Mouse (Mus musculus): ENCODE results near the gene Rb1.

Gene Rb1

DNA sequence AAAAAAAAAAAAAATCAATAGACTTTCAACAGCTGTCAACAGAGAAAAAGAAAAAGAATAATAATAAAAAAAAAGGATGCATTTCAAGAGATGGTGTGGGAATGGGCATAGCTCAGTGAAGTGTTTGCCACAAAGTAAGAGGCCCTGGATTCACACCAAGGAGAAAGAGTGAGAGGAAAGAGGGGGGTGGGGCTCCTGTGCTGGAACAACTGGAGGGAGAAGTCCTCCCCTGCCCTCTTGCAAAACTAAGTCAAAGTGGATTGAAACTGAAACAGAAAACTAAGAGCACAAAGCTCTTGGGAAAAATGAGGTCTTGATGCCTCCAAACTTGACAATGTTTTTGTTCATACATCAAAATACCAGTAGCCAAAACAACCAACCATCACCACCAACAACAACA lies 116.4 kb downstream of the Rb1 start:
- no peak for DNase-seq (ENCODE audit: low read depth)

DNA sequence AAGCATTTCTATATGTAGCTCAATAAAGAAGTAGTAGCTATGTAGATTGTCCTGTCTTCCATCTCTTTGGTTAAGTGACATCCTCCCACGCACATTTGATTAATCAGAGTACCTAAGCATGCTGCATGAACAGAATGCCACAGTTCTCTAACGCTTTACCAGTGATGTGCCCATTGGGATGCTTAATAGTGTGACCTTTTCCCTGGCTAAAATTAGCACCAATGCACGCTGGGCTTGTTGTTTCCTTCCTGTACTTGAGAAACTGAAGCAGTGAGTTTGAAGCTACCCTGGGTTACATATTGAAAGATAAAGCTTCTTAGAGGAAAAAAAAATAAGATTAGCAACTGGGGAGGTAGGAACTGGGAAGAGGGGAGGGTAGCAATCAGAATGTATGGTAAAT lies 121.6 kb downstream of the Rb1 start:
- no peak for DNase-seq (ENCODE audit: low read depth)

DNA sequence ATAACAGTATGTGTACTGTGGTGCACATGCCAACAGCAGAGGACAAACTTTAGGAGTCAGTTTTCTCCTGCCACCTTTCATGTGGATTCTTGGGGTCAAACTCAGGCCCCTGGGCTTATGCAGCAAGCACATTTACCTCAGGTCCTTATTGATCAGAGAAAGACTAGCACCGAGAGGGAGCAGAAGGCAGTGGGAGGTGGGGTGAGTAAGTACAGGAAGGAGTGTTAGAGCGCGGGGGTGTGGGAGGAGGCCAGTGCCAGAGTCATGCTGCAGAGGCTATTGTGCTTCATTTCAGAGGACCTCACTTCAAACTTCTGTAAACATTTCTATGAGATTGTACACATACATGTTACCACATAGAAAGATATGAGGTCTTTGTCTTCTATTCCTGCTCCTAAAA lies 124.2 kb downstream of the Rb1 start:
- no peak for DNase-seq (ENCODE audit: low read depth)

DNA sequence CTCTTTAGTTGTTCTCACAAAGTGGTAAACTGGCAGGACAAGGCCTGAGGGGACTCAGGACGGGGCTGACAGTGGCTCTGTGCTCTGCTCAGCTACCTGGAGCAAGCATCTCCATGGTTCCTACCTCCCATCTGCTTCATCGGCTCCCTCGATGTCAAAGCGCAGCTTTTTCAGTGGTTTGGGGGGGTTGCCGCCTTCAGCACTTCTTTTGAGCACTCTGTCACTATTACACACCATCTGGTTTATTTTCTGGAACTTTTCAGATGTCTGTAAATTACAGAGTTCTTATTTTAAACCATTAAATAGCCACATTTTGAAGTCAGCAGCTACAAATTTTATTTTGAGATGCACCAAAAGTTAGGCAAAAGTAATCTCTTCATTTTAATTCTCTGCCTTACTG lies 126.6 kb downstream of the Rb1 start:
- DNase-seq (ENCODE audit: low read depth) = no peak

DNA sequence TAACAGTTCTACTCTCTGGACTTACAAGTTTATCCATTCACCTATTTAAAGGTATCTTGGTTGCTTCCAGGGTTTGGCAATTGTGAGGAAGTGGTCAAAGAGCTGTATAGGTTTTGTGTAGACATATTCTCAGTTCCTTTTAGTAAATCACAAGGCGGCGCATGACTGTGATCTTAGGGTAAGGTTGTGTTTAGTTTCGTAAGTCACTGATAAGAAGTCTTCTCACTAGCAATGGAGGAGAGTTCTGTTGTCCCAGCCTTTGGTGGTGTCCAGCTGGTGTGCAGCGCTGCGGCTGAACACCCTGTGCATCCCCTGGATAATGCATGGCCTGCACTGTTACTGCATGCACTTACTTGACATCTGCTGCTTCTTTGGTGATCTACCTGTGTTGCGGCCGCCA lies 138.7 kb downstream of the Rb1 start:
- DNase-seq (ENCODE audit: low read depth) = no peak

DNA sequence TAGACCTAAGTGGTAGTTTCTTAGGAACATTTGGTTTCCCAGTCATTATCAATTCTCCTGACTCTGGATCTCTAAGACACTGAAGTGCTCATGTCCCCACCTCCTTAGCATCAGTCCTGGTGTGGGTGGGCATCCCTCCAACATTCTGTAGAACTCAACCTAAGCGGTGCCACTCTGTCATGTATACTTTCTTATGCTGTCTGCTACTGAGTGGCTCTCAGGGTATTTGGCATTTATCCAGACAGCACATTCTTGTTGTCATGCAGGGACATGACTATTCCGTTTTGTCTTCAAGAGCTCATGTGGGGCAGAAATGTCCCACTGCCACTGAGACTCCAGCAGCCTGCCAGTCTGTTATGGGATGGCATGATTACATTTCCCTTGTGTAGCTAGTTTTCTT lies 144.5 kb downstream of the Rb1 start:
- DNase-seq (ENCODE audit: low read depth) = no peak

DNA sequence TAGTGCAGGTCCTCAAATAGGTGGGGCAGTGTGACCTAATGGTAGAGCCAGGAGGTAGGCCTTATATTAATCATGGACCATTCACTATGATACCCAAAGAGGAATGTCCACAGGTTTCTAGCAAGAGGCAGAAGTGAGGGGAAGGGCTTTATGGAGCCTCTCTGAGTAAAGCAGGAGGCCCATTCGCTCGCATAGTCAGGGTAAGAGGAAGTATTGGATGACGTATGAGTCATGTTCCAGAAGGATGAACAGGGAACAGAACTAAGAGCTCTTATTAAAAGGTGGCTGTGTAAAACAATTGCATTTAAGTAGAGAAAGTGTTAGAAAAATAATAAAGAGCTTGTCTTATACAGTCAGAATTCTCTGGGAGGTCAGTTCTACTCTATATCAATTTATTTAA lies 145.0 kb downstream of the Rb1 start:
- no peak for DNase-seq (ENCODE audit: low read depth)

DNA sequence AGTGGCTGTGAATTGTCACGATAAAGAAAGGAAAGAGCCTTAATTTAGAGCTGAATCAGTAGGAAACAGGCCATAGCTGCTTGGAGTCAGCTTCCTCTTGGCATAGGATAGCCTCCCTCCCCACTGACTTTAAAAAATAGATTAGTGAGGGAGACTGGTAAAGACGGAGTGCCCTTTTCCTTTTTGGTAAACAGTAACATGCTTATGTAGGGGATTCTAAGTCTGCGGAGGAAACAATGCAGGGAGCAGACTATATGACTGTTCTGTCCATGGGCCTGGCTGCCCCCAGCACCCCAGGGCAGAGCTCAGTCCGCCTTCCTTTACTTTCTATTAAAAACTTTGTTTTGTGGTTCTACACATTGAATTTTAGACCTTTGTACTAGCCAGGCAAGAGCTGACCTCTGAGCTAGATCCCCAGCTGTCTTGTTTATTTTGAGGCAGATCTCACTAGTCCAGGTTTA lies 146.4 kb downstream of the Rb1 start:
- DNase-seq (ENCODE audit: low read depth) = no peak

DNA sequence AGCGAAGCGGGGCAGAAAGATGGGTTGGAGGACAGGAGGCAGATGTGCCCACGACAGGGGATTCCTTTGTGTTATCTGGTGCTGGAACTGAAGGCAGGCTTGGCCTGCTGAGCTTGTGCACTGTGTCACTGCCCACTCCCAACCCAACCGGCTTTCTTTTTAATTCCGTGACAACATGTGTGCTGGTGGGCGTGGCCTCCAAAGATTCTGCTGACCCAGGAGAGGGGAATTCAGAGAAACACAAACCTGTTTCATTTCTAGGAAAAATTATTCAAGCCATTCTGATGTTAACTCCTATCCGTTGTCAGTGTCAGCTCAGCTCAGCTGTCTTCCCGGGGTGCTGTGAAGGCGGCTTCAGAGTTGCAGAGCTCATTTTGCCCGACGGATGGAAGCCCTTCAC lies 147.7 kb downstream of the Rb1 start:
- DNase-seq (ENCODE audit: low read depth) = no peak

DNA sequence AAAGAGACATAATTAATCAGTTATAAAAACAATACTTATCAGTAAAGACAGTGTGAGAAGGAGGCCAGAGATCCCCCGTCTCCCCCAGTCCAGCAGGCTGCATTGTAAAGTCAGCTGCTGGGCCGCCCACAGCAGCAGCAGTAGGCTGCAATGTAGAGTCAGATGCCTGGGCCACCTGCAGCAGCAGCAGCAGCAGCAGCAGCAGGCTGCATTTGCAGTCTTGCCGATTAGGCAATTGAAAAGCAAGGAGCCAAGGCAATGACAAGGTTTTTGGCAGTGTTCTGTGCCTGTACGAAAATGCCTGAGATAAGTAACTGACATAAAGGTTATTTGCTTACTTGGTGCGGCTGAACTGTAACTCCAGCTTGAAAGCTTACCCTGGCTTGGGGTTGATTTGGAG lies 149.4 kb downstream of the Rb1 start:
- DNase-seq (ENCODE audit: low read depth) = no peak

DNA sequence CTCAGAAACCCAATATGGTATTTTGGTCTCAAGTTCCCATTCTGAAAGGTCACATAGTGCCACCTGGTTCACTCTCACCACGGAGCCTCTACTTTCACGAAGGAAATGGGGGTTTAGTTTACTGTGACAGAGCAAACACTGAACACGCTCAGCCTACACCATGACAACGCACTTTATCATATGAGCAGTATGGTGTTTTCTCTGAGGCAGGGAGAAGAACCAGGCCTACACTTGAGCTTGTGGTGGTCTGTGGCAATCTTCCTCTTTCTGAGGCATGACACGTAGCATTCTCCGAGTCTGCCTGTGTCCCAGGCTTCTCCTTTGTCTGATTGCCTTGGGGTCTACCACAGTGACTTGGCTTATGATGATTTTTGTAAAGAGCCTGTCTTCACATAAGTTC lies 149.8 kb downstream of the Rb1 start:
- peak; percentile 52 for DNase-seq (ENCODE audit: low read depth)

DNA sequence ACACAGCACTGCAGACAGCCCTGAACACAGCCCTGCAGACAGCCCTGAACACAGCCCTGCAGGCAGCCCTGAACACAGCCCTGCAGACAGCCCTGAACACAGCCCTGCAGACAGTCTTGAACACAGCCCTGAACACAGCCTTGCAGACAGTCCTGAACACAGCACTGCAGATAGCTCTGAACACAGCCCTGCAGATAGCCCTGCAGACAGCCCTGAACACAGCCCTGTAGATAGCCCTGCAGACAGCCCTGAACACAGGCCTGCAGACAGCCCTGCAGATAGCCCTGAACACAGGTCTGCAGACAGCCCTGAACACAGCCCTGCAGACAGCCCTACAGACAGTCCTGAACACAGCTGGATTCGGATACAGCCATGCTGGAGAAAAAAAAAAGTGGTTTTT lies 150.6 kb downstream of the Rb1 start:
- no peak for DNase-seq (ENCODE audit: low read depth)

DNA sequence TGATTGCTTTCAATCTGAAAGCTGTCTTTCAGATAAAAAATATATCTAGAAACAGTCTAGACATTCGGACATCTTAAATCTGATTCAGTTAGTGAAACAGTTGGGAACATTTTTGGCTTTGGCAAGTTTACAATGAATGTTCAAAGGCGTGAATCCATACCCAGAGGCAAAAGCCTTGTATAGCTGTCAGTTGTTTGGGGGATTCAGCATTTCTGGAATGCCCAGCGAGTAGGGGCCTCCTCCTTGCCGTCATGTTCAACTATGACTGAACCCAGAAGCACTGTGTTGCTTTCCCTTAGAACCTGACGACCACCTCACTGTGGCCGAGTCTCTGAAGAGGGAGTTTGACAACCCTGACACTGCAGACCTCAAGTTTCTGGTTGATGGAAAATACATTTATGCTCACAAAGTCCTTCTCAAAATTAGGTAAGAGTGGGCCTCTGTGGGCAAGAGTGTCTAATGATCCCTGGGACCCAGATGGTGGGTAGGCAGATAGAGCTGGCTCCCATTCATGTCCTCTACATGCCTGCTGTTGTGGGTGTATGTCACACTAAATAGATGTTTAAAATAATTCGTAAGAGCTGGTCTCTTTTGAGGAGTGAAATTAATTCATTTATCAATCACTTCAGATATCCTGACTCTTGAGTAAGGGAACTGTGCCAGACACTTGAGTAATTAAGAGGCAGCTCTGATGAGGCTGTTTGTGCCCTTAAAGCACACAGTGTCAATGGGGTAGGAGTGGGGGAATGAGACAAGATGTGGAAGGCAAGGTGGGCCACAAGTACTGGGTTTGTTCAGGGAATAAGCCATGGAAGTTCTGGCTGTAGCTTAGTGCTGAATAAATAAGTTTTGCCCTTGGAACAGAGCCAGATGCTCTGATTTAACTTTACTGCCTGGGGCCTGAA lies 151.3 kb downstream of the Rb1 start:
- DNase-seq (ENCODE audit: low read depth) = no peak

DNA sequence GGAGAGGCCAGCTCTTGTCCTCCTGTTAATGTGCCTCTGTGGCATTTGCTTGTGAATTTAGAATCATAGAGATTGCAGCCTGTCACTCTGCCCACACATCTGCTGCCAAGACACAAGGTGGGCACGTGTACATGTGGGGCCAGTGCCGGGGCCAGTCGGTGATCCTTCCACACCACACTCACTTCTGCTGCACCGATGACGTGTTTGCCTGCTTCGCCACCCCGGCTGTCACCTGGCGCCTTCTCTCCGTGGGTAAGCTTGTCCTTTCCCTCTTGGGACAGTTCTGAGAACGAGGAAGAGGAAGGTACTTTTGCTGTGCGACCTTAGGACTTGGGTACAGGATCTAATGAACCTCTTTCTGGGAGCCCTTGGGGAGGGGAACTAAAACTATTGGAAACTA lies 152.0 kb downstream of the Rb1 start:
- no peak for DNase-seq (ENCODE audit: low read depth)

DNA sequence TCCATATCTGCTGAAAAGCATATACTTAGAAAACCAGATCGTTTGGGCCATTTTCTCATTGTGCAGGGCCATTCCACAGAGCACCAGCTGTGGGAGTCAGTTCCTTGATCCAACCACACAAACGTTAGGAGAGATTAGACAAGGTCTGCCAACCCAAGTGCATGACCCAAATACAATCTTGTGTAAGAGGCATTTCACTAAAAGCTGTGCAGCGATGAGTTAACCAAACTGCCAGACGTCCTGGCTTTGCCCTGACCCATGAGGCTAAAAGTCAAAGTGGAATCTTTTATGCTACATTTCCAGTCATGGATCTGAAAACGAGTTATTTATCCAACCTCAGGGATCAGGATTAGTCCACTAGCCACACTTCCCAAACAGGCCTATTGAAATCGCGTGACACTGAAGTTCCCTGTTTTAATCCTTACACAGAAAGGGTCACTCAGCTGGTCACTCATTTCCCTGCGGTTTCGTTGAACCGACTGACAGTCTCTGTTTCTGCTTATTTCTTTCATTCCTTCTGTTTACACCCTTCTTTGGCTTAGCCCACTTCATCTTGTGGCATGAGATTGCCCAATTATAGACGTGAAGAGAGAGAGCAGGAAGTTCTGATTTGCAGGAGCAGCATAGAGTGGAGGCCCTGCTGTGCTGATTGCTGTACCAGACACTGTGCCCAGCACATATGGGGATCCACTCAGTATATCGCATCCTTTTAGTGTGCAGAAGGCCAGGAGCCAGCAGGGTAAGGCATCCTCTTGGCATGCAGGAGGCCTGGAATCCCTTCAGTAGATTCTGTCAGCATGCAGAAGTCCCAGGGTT lies 153.2 kb downstream of the Rb1 start:
- DNase-seq (ENCODE audit: low read depth) = no peak

DNA sequence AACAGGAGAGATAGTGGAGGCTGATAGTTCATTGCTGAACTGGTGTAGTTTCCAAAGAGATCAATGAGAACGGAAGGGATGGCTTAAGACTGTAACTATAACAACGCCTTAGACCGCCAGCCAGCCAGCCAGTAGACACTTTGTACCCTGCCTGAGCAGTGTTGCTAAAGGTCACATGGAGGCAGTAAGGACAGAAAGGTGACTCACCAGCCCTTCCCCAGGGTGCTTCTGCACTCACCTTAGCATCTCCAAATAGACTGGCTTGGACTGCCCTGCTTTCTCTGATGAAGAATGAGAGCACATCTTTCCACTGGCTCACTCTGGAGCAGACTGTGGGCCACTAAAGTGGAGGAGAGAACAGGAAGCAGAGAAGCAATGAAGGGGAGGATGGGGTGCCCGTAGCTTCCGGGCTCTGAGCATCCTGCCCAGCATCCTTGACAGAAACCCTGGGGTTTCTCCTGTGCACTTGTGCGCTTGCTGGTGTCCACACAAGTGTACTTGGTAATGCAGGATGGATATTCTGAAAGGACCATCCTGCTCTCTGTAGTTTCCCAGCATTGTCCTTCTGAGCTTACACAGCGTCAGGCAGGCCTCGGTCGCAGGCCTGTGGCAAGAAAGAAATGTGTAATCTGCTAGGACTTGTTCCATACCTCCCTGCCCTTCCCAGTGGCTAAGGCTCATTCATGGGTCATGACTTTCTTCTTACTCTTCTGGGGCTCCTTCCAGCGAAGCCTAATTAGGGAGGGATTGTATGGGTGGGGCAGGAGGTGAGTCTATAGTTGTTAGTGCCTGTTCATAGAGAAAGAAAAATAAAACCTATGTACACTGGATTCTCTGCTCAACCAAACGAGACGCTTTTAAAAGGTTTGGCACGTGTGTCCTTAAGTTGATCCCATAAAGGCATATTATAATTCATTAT lies 155.4 kb downstream of the Rb1 start:
- no peak for DNase-seq (ENCODE audit: low read depth)

DNA sequence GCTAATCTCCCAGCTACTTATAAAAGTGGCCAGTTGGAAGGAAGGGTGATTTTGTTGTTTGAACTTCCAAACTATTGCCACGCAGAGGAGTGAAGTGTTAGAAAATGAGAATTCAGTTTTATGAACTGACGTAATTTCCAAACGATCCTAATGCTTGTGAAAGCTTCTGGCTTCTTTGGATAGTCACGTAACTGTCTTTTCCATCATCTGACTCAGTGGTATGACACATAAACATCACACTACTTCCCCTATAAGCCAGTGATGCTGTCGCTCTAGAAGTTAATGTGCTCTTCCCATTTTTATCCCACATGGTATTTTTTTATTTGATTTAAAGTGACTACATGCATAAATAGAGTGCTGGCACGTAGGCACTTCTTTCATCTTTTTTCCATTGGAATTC lies 157.0 kb downstream of the Rb1 start:
- no peak for DNase-seq (ENCODE audit: low read depth)

DNA sequence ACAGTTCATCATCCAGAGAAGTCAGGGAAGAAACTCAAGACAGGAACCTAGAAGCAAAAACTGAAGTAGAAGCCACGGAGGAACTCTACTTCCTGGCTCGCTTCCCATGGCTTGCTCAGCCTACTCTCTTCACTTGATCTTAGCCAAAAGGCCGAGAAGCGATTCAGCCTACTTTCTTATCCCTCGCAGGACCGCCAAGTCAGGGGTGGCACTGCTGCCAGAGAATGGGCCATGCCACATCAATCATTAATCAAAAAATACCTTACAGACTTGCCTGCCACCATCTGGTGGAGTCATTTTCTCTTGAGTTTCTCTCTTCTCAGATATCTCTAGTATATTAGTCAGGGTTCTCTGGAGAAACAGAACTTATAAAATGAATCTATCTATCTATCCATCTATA lies 160.5 kb downstream of the Rb1 start:
- no peak for DNase-seq (ENCODE audit: low read depth)

DNA sequence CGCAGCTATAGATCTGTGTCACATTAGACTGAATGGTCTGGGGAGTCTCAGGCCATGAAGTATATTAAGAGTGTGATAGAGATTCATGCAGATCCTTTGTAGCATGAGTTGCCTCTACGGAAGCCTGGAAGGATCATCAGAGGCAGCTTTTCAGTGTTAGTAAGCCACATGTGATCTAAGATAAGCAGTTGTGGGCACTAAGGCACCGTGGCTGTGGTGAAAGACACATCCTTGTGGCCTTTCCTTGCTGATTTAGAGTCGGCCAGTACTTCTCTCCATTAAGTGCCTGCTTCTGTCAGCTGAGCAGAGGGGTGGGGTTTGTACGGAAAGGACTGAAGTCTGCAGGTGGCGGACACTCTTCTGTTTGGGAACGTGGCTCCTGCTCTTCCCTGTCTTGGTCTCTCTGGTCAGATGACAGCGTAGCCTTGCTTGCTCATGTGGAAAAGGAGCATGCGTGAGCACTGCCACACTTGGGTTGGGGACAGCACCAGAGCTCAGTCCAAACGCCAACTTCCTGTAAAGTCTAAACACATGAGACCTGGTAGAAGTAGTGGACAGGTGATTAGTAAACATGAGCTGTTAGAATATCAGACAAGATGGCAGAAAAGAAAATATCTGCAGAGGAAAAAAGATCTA lies 162.1 kb downstream of the Rb1 start:
- no peak for DNase-seq (ENCODE audit: low read depth)

DNA sequence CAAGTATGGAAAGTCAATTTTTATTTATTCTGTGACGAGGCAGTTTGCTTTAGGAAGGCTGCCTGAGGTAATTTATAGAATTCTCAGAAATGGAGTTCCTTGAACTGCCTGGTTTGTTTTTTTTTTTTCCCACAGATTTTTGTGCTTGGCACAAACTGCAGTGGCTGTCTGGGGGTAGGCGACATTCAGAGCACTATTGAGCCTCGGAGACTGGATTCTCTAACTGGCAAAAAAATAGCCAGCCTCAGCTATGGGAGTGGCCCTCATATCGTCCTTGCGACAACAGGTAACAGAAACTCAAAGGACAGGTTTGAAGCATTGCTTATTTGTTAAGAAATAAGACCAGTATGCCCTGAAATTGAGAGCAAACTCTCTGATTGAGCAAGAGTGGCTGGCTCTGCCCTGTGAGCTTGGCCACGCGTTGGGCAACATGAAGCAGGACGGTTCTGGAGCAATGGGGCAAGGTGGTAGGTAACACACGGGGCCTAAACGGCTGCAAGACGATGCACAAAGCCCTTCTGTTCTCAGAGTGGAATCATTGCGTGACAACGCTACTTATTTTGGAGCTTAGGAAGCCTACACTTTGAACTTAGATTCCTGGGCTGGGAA lies 163.3 kb downstream of the Rb1 start:
- no peak for DNase-seq (ENCODE audit: low read depth)

DNA sequence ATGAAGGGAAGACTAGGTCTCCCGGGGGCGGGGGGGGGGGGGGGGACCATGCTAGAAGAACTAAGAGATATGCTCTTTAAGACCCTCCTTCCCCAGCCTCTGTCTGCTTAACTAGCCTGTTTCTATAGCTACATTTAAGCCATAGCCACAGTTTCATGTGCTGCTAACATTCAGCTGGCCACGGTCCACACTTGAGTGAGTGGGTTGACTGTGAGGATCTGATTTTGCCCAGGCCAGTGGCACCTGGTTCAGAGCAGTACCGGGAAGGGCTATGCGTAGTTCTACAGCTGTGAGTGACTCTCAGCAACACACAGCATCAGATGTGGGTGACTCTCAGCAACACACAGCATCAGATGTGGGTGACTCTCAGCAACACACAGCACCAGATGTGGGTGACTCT lies 164.3 kb downstream of the Rb1 start:
- DNase-seq (ENCODE audit: low read depth) = no peak
